Mouse (Mus musculus) heart, embryonic 14.5 days (tissue): Measurements from ENCODE around the gene Prr12. TPM values are rescaled to one million over a fixed set of nuclear protein-coding genes. Genes with fewer than 3 reads are reported as not detected.
"Not testable (repeated sequence)": the region's sequence is repeated elsewhere in the genome, so short reads cannot be mapped to it uniquely, and the experiment has no call there.

Source experiments
- ATAC-seq: fragments of 200-750 bp; cut with Nextera tagmentation; 2 replicates; pipeline ENCODE4 v1.8.0; 2017; ENCODE audit warnings: low read depth, moderate TSS enrichment; ENCODE audit not compliant: insufficient number of reproducible peaks, insufficient read depth, low FRiP score
- H3K27ac ChIP-seq, 2 experiments: fragments of 200-500 bp in 1 of 2; fragments of 300-500 bp in 1 of 2; sonication (generic) in 1 of 2; replicated peaks in 1 of 2; 2 replicates each; pipeline ENCODE4 v1.5.1; 2012 to 2014; ENCODE audit warnings: low read depth in 2 of 2, low read length in 2 of 2, control low read depth in 1 of 2, mild to moderate bottlenecking in 1 of 2, mixed read lengths in 1 of 2; ENCODE audit not compliant: control insufficient read depth in 1 of 2, insufficient read depth in 1 of 2
- H3K27me3 ChIP-seq: fragments of 300-500 bp; sonication (generic); 2 replicates; pipeline ENCODE4 v1.6.1; 2014; ENCODE audit warnings: mild to moderate bottlenecking, low read length, control low read depth; ENCODE audit not compliant: control insufficient read depth, insufficient read depth
- H3K36me3 ChIP-seq: fragments of 300-500 bp; sonication (generic); 2 replicates; pipeline ENCODE4 v1.6.1; 2014; ENCODE audit warnings: mild to moderate bottlenecking, control low read depth, low read length, mixed read lengths; ENCODE audit not compliant: control insufficient read depth, insufficient read depth
- H3K4me1 ChIP-seq, 2 experiments: fragments of 200-500 bp in 1 of 2; fragments of 300-500 bp in 1 of 2; sonication (generic) in 1 of 2; 2 replicates each; pipeline ENCODE4 v1.6.1; 2012 to 2014; ENCODE audit warnings: low read length in 2 of 2, control low read depth in 1 of 2, mixed read lengths in 1 of 2; ENCODE audit not compliant: control insufficient read depth in 2 of 2, insufficient read depth in 2 of 2
- H3K4me2 ChIP-seq: fragments of 300-500 bp; sonication (generic); 2 replicates; pipeline ENCODE4 v1.6.1; 2014; ENCODE audit warnings: mild to moderate bottlenecking, low read length
- H3K4me3 ChIP-seq, 2 experiments: fragments of 200-500 bp in 1 of 2; fragments of 300-500 bp in 1 of 2; sonication (generic) in 1 of 2; 2 replicates each; pipeline ENCODE4 v1.5.1; 2012 to 2014; ENCODE audit warnings: low read length in 2 of 2, mild to moderate bottlenecking in 2 of 2, control low read depth in 1 of 2, low read depth in 1 of 2, moderate library complexity in 1 of 2; ENCODE audit not compliant: control insufficient read depth in 1 of 2, insufficient read depth in 1 of 2
- H3K9ac ChIP-seq: fragments of 300-500 bp; sonication (generic); 2 replicates; pipeline ENCODE4 v1.6.1; 2014; ENCODE audit warnings: mild to moderate bottlenecking, low read length
- H3K9me3 ChIP-seq: fragments of 300-500 bp; sonication (generic); 2 replicates; pipeline ENCODE4 v1.6.1; 2016; ENCODE audit warnings: low read length, control low read depth; ENCODE audit not compliant: control insufficient read depth
- WGBS: fragments of 180-500 bp; shearing (Covaris S2); extraction: QIAGEN DNeasy Blood & Tissue Kit; methylation state at CpG from one replicate; pipeline ENCODE4 v1.1.7; 2014; 5-methylcytosine and 5-hydroxymethylcytosine counted together
- polyA plus RNA-seq: library from polyadenylated mRNA; unstranded; fragments of >200 nt; fragmentation: Nextera tagmentation; extraction: Ambion mirVana; gene quantifications from 2 replicates; pipeline ENCODE4 v1.2.1, GENCODE M21; 2014

Prr12 gene
- polyA plus RNA-seq, 1 experiment from 2014 or later: 8.7 TPM

- Histone ChIP-seq H3K27ac (no peak overlapping the region), H3K4me2 (no peak overlapping the region), H3K9ac (no peak overlapping the region), H3K4me3 (no peak overlapping the region), H3K4me1 (no peaks in the 10 kb centered on the region), H3K27me3 (no peaks in the 10 kb centered on the region), H3K36me3 (peaks cover 62% of the 10 kb centered on the region), H3K9me3 (no peaks in the 10 kb centered on the region)
- no peak for ATAC-seq
- WGBS: 87% methylated on average over 9 of the region's 9 CpGs
Observed at GRCm38 (mm10) chr7:45027761-45028160, 24.9 kb downstream of the Prr12 start.

GRCm38 (mm10) chr7:45026256-45026655 is 26.4 kb downstream of the Prr12 start:
- H3K9me3 ChIP-seq: no peaks in the 10 kb centered on the region
- H3K4me3 ChIP-seq: no peak overlapping the region
- peaks cover 54% of the 10 kb centered on the region for H3K36me3 ChIP-seq
- H3K4me1 ChIP-seq: no peaks in the 10 kb centered on the region
- ATAC-seq: no peak
- H3K27me3 ChIP-seq: no peaks in the 10 kb centered on the region
- H3K27ac ChIP-seq: no peak overlapping the region
- no peak overlapping the region for H3K4me2 ChIP-seq
- WGBS: 74% methylated on average over 2 of the region's 2 CpGs
- no peak overlapping the region for H3K9ac ChIP-seq

DNA sequence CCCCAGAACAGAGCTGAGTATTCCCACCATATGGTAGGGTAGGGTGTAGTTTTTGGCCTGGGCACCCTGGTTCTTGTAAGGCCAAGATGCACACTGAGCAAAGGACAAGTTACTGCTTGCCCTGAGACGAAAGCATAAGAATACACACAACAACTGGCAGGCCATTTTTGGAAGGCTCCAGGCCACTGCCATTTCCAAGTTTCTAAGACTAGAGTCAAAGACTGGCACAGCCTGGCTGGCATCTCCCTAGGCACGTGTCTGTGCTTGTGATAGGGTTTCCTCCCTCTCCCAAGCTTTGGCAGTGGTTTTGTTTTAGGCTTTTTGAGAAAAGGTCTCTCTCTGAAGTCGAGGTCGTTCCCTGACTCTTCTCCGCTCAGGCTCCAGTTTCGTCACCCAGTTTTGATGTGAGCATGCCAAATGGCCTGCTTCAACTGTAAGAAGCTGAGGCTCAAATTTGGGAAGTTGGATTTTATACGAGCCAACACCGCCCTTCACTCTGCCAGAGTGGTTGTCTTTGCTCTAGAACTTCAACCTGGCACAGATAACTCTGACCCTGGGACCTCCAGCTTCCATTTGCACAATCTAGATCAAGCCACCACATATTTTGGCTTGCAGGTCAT is 27.0 kb downstream of the Prr12 start:
- WGBS: 70% methylated on average over 8 of the region's 8 CpGs
- ATAC-seq: no peak
- 0 out of 4 replicates have a peak overlapping the region, but pooled peaks of 1 of the 2 experiments have one; percentile 24 for H3K27ac ChIP-seq

GRCm38 (mm10) chr7:45024281-45025248 is 28.1 kb downstream of the Prr12 start:
- H3K9ac ChIP-seq: no peak overlapping the region
- no peaks in the 10 kb centered on the region for H3K9me3 ChIP-seq
- H3K36me3 ChIP-seq: peaks cover 44% of the 10 kb centered on the region
- no peak for ATAC-seq
- no peaks in the 10 kb centered on the region for H3K4me1 ChIP-seq
- no peak overlapping the region for H3K27ac ChIP-seq
- 83% methylated on average over 15 of the region's 15 CpGs for WGBS
- H3K27me3 ChIP-seq: no peaks in the 10 kb centered on the region
- H3K4me2 ChIP-seq: no peak overlapping the region
- no peak overlapping the region for H3K4me3 ChIP-seq

More for the DNA sequence above, 27.0 kb downstream of the Prr12 start:
- no peaks in the 10 kb centered on the region for H3K9me3 ChIP-seq
- H3K4me2 ChIP-seq: no peak overlapping the region
- H3K4me1 ChIP-seq: no peaks in the 10 kb centered on the region
- no peaks in the 10 kb centered on the region for H3K27me3 ChIP-seq
- H3K9ac ChIP-seq: no peak overlapping the region
- H3K36me3 ChIP-seq: peaks cover 51% of the 10 kb centered on the region
- H3K4me3 ChIP-seq: no peak overlapping the region

- H3K4me1 ChIP-seq, ATAC-seq, H3K4me3 ChIP-seq, H3K9ac ChIP-seq, H3K4me2 ChIP-seq, H3K9me3 ChIP-seq, H3K27ac ChIP-seq, H3K27me3 ChIP-seq: not testable (repeated sequence)
- WGBS: 79% methylated on average over 5 of the region's 5 CpGs
- H3K36me3 ChIP-seq: peaks cover 36% of the 10 kb centered on the region
Observed at GRCm38 (mm10) chr7:45023711-45024110, 29.0 kb downstream of the Prr12 start.

- peaks cover 6 to 8% of the 10 kb centered on the region in 2 experiments; a peak in 3 of 4 replicates for H3K4me1 ChIP-seq
- no peak overlapping the region for H3K9ac ChIP-seq
- 68% methylated on average over 9 of the region's 9 CpGs for WGBS
- H3K27ac ChIP-seq: no peak overlapping the region
- no peaks in the 10 kb centered on the region for H3K27me3 ChIP-seq
- no peak for ATAC-seq
- H3K9me3 ChIP-seq: no peaks in the 10 kb centered on the region
- peaks cover 14% of the 10 kb centered on the region for H3K36me3 ChIP-seq
- H3K4me3 ChIP-seq: no peak overlapping the region
- no peak overlapping the region for H3K4me2 ChIP-seq
Observed at GRCm38 (mm10) chr7:45020225-45020624, 32.5 kb downstream of the Prr12 start.

DNA sequence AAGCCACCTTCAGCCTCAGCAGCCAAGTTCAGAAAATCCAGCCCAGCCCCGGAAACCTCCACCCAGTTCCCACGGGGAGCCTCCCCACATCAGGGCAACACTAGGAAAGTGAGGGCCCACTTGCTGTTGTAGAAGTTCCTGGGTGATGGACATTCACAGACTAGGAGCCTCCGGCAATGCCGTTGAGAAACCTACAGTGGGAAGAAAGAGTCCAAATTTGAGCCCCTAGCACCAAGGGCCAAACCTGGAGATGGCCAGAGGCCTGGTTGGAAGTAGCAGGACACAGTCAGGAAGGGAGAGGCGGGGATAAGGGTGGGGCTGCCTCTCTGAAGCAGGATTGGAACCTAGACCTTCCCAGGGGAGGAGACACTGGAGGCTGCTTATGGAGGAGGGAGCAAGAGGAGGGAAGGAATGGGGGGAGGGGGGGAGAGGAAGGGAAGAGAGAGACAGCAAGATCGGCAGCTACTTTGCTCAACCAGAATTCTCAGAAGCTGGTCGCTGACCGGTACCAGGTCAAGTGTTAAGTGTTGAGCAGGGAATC is 33.6 kb downstream of the Prr12 start:
- WGBS: 24% methylated on average over 8 of the region's 8 CpGs
- ATAC-seq: no peak
- peak overlapping the region; percentile 87 for H3K9ac ChIP-seq

More for the DNA sequence above, 33.6 kb downstream of the Prr12 start:
- H3K36me3 ChIP-seq: peaks cover 14% of the 10 kb centered on the region
- peaks cover 6 to 16% of the 10 kb centered on the region in 2 experiments; a peak in 3 of 4 replicates for H3K4me1 ChIP-seq
- peak overlapping the region; percentile 88 for H3K4me2 ChIP-seq
- H3K4me3 ChIP-seq: peak overlapping the region; percentile 50 to 88
- peak overlapping the region; percentile 46 to 100 for H3K27ac ChIP-seq
- H3K27me3 ChIP-seq: no peaks in the 10 kb centered on the region
- H3K9me3 ChIP-seq: no peaks in the 10 kb centered on the region
